Mouse (Mus musculus) olfactory bulb, adult 2 months (tissue): Measurements from ENCODE around the gene Klc4. TPM values are rescaled to one million over a fixed set of nuclear protein-coding genes. Genes with fewer than 3 reads are reported as not detected.

Experiments used
- H3K27ac ChIP-seq: fragments of 200-500 bp; 2 replicates; pipeline ENCODE4 v1.5.1; 2012; ENCODE audit warnings: low read depth, low read length; ENCODE audit not compliant: insufficient read depth
- H3K4me1 ChIP-seq: fragments of 200-500 bp; 2 replicates; pipeline ENCODE4 v1.6.1; 2012; ENCODE audit warnings: low read length; ENCODE audit not compliant: control insufficient read depth, insufficient read depth
- H3K4me3 ChIP-seq: fragments of 200-500 bp; 2 replicates; pipeline ENCODE4 v1.5.1; 2012; ENCODE audit warnings: mild to moderate bottlenecking, low read depth, low read length, moderate library complexity; ENCODE audit not compliant: insufficient read depth
- CTCF ChIP-seq: fragments of 200-500 bp; IDR thresholded peaks from 2 replicates; pipeline ENCODE4 v1.5.1; 2012; ENCODE audit warnings: low read depth, mild to moderate bottlenecking, low read length, moderate library complexity; ENCODE audit not compliant: insufficient read depth
- POLR2A ChIP-seq: fragments of 200-500 bp; IDR thresholded peaks from 2 replicates; pipeline ENCODE4 v1.6.1; 2012; ENCODE audit warnings: mild to moderate bottlenecking, low read depth, low read length, moderate library complexity; ENCODE audit not compliant: insufficient read depth
- WGBS: fragments of 180-500 bp; shearing (Covaris S2); methylation state at CpG from one replicate; pipeline ENCODE4 v1.1.7; 2018; 5-methylcytosine and 5-hydroxymethylcytosine counted together
- polyA plus RNA-seq: library from polyadenylated mRNA; stranded (reverse); fragments of >200 nt; gene quantifications from 2 replicates; pipeline ENCODE4 v1.2.4, GENCODE M21; 2012; ENCODE audit warnings: low replicate concordance; ENCODE audit not compliant: missing spikeins, insufficient read depth, insufficient read length

Gene Klc4
- polyA plus RNA-seq, 1 experiment, result not detected

GRCm38 (mm10) chr17:46613229-46613628, 32.6 kb downstream of the Klc4 start:
- TF ChIP-seq CTCF (no peak), POLR2A (no peak)
- Histone ChIP-seq H3K27ac (no peak overlapping the region), H3K4me1 (peaks cover under 1% of the 10 kb centered on the region; the same call in 1 of the 2 replicates), H3K4me3 (no peak overlapping the region)
- WGBS, result 43% methylated on average over 3 of the region's 3 CpGs

- H3K27ac ChIP-seq, result no peak overlapping the region
- TF ChIP-seq CTCF (no peak), POLR2A (no peak)
- H3K4me3 ChIP-seq, result no peak overlapping the region
- WGBS, result 31% methylated on average over 4 of the region's 4 CpGs
- H3K4me1 ChIP-seq, result peaks cover 2% of the 10 kb centered on the region; the same call in 1 of the 2 replicates
Observed at GRCm38 (mm10) chr17:46612820-46613219, 33.0 kb downstream of the Klc4 start.

- WGBS, result 73% methylated on average over 2 of the region's 2 CpGs
- Histone ChIP-seq H3K4me3 (no peak overlapping the region), H3K4me1 (peaks cover 9% of the 10 kb centered on the region), H3K27ac (no peak overlapping the region)
- no peak for TF ChIP-seq POLR2A
- no peak for TF ChIP-seq CTCF
Observed at GRCm38 (mm10) chr17:46612189-46612588, 33.6 kb downstream of the Klc4 start.

- peaks cover 9% of the 10 kb centered on the region for H3K4me1 ChIP-seq
- H3K4me3 ChIP-seq, result no peak overlapping the region
- 95% methylated on average over 6 of the region's 6 CpGs for WGBS
- H3K27ac ChIP-seq, result no peak overlapping the region
- no peak for TF ChIP-seq POLR2A
- TF ChIP-seq CTCF, result no peak
Observed at GRCm38 (mm10) chr17:46611316-46611715, 34.5 kb downstream of the Klc4 start.

- H3K27ac ChIP-seq, result no peak overlapping the region
- no peak overlapping the region for H3K4me3 ChIP-seq
- H3K4me1 ChIP-seq, result peaks cover 9% of the 10 kb centered on the region
- 72% methylated on average over 15 of the region's 15 CpGs for WGBS
- TF ChIP-seq CTCF, result no peak
- TF ChIP-seq POLR2A, result no peak
Observed at GRCm38 (mm10) chr17:46609721-46610514, 35.9 kb downstream of the Klc4 start.

- Histone ChIP-seq H3K4me3 (no peak overlapping the region), H3K4me1 (peaks cover 9% of the 10 kb centered on the region), H3K27ac (no peak overlapping the region)
- whole genome bisulfite sequencing, result 95% methylated on average over 12 of the region's 12 CpGs
- no peak for TF ChIP-seq CTCF
- TF ChIP-seq POLR2A, result no peak
Observed at GRCm38 (mm10) chr17:46605987-46606386, 39.8 kb downstream of the Klc4 start.

- 91% methylated on average over 5 of the region's 5 CpGs for WGBS
- H3K4me1 ChIP-seq, result peaks cover 9% of the 10 kb centered on the region
- H3K27ac ChIP-seq, result no peak overlapping the region
Observed at GRCm38 (mm10) chr17:46605126-46605525, 40.7 kb downstream of the Klc4 start.

GRCm38 (mm10) chr17:46603229-46603628, 42.6 kb downstream of the Klc4 start:
- WGBS, result 96% methylated on average over 4 of the region's 4 CpGs
- TF ChIP-seq POLR2A (no peak), CTCF (no peak)
- peaks cover 8% of the 10 kb centered on the region for H3K4me1 ChIP-seq
- H3K4me3 ChIP-seq, result no peak overlapping the region
- no peak overlapping the region for H3K27ac ChIP-seq

More at GRCm38 (mm10) chr17:46605126-46605525, 40.7 kb downstream of the Klc4 start:
- no peak overlapping the region for H3K4me3 ChIP-seq
- no peak for TF ChIP-seq CTCF
- no peak for TF ChIP-seq POLR2A

GRCm38 (mm10) chr17:46602212-46602611, 43.6 kb downstream of the Klc4 start:
- TF ChIP-seq POLR2A (no peak), CTCF (no peak)
- Histone ChIP-seq H3K27ac (no peak overlapping the region), H3K4me1 (peaks cover under 1% of the 10 kb centered on the region; the same call in 1 of the 2 replicates), H3K4me3 (no peak overlapping the region)
- WGBS, result 85% methylated on average over 9 of the region's 9 CpGs

GRCm38 (mm10) chr17:46600569-46600968, 45.3 kb downstream of the Klc4 start:
- WGBS, result 93% methylated on average over 2 of the region's 2 CpGs
- H3K4me1 ChIP-seq, result no peaks in the 10 kb centered on the region; the same call in 1 of the 2 replicates
- no peak overlapping the region for H3K27ac ChIP-seq
- no peak overlapping the region for H3K4me3 ChIP-seq
- TF ChIP-seq CTCF (no peak), POLR2A (no peak)
